Mouse (Mus musculus) layer of hippocampus, adult 18-20 months (tissue): ENCODE measurements around the gene Def6. TPM values are rescaled to one million over a fixed set of nuclear protein-coding genes. Genes with fewer than 3 reads are reported as not detected.

Experiments used
- DNase-seq, 2 experiments: peaks; one replicate each; pipeline ENCODE4 v3.0.0; 2022; ENCODE audit warnings: low spot score in 2 of 2
- long read RNA-seq: library from polyadenylated mRNA; stranded (forward); transcript quantifications from one replicate; pipeline ENCODE4 v2.0.0, GENCODE M21; 2021
- total RNA-seq, 2 experiments: library from RNA; stranded (reverse); gene quantifications; 2 replicates each; pipeline ENCODE4 v1.2.3; 2021

The Def6 gene
- 1 to 10 TPM; 2.0 to 2.9 TPM for total RNA-seq
- long read RNA-seq, partial matches to known transcripts = 0 of 4 reads
- long read RNA-seq, other reads (novel, unspliced or antisense) = 0 of 4 reads

- peak in 1 of 2 experiments; percentile 39 for DNase-seq
Measured at GRCm38 (mm10) chr17:28207591-28208313, at the start of gene Def6. TSS of gene Def6 (plus strand) at chr17:28207778.

GRCm38 (mm10) chr17:28160361-28160760 lies 47.2 kb upstream of the Def6 start:
- DNase-seq = no peak

DNA sequence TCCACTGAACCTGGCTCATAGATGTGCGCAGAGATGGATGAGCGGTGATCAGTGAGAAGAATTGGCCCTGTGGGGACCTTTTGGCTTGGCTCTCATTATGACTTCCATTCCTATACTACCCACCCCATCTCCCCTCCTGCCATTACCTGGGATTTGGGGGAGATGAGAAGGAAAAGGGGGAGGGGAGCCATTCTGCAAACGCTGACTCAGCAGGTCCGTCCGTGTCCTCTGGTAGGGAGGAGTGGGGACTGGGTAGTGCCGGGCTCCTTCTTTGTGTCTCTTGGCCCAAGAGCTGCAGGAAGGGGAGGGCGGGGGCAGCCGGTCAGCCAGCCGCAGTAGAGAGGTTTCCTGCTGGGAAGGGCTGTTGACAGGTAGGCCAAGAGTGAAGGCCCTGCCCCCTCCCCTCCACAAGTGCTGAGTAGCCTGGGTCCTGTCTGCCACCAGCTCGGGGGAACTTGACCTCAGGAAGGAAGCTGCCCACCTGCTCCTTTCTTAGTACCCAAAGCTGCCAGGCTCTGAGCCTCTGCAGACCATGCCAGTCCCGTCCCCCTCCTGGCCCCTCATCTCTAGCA lies 46.2 kb upstream of the Def6 start:
- DNase-seq = no peak

- DNase-seq = peak; percentile 67 to 78
Measured at GRCm38 (mm10) chr17:28163666-28164065, 43.9 kb upstream of the Def6 start.

DNA sequence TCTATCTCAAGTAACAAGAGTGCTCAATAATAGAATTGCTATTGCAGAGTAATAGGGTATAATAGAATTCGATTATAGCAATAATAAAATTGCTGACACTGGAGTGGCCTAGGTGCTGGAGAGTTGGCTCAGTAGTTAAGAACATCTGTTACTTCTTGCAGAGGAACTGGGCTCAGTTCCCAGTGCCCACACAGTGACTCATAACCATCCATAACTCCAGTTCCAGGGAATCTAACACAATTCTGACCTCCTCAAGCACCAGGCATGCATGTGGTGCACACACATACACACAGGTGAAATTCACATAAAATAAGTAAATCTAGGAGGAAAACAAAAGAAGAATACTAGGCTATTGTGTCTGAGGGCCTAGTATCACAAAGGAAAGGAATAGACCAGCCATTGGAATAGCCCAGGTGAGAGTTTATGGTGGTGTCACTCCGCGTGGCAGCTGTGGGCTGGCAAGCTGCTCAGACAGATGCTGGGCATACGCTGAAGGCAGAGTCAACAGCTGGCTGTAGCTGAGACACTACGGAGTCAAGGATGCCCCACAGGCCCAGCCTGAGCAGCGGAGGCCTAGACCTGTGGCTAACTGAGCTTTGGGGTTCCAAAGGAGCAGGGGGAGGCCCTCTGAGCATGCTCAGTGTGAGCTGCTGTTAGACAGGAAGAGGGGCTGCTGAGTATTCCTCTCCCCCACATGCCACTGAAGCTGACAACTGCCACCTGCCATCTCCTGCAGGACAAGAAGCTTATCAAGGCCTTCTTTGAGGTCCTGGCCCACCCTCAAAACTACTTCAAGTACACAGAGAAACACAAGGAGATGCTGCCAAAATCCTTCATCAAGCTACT lies 36.9 kb upstream of the Def6 start:
- peak in 1 of 2 experiments; percentile 68 for DNase-seq

DNA sequence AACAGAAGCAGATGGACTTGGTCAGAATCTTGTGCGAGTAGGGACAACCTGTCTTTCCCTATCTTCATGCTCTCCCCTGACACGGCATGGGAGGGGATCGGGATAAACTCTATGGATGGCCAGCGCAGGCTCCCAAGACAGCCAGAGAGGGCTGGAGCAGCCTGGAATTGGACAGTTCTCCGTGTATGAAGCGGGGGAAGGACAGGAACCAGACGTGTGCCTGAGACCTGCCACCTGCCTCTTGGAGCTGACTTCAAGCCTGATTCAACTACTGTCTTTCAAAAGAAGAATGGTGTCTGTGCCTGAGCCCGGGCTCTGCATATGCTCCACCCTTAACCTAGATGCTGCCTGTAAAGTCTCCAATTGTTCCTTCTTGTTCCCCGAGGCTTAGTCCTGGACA lies 34.9 kb upstream of the Def6 start:
- no peak for DNase-seq

- DNase-seq = peak; percentile 87 to 92
Measured at GRCm38 (mm10) chr17:28176775-28177539, 30.6 kb upstream of the Def6 start, which contains the start of gene Zfp523. TSS of gene Zfp523 (plus strand) at chr17:28177129.

DNA sequence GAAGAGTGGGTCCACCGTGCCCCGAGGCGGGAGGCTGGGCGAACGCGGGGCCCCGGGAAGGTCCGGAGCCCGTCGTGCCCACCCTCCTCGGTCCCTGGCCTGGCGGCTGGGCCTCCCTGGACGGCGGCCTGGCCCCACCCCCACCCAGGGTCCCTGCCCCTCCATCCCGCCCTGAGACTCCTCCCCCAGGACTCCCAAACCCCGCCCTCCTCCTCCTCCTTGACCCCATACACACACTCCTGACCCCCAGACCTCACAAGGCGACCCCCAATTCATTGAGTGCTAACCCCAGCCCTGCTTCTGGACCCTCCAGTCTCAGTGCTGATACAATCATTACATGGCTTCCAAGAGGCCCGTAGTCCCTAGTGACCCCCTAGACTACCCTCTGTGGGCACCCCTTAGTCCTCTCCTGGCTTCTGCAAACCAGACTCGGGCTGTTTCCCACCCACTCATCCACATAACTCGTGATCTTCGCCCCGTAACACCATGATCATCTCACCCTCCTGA lies 30.0 kb upstream of the Def6 start:
- no peak for DNase-seq

- no peak for DNase-seq
Measured at GRCm38 (mm10) chr17:28180331-28180730, 27.2 kb upstream of the Def6 start.

DNA sequence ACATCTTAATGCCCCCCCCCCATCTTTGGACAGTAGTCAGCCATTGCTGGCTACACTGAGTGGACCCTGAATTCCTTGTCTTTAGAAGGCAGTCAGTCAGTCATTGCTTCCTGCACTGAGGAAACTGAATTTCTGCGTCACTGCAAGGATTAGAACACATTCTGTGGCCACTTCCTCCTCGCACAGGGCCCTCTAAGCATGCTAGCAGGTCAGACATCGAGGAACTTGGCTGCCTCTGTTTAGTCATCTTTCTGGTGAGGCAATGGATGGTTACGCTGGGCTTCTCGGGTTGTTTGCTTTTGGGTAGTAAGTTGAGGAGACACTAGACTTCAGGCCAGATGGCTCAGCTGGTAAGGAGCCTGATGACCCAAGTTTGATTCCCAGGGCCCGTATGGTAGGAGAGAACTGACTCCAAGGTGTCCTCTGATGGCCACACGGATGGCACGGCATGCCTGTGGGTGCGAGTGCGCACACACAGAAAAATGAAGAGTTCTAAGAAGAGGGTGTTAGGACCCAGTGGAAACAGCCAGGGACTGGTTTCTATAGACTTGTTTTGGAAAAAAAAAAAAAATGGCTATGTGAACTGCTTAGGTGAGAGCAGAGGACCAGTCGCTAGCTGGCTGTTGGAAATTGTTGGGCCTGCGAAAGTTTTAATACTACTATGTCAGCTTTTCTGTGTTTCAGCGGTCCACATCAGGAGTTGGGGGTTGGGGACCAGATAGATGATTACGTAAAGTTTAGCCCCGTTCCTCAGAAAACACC lies 26.6 kb upstream of the Def6 start:
- DNase-seq = no peak

- no peak for DNase-seq
Measured at GRCm38 (mm10) chr17:28184971-28185638, 22.5 kb upstream of the Def6 start.

DNA sequence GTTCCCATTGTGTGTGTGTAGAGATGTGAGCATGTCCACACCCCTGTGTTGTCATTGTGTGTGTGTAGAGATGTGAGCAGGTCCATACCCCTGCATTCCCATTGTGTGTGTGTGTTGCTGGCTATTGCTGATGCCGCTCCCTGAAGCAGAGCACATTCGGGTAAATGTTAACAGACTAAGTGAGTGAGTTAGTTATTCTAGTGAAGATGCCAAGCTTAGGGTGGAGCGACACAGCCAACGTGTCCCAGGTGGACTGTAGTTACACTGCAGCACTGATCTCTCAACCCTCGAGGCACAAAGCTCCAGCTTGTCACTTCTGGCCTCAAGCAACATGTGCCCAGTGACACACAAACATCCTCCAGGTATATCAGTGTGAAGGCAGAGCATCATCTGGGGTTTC lies 19.3 kb upstream of the Def6 start:
- no peak for DNase-seq

GRCm38 (mm10) chr17:28192754-28193153 lies 14.8 kb upstream of the Def6 start:
- no peak for DNase-seq

- no peak for DNase-seq
Measured at GRCm38 (mm10) chr17:28193559-28193958, 14.0 kb upstream of the Def6 start.

- DNase-seq = no peak
Measured at GRCm38 (mm10) chr17:28195033-28195432, 12.5 kb upstream of the Def6 start.

- DNase-seq = no peak
Measured at GRCm38 (mm10) chr17:28197646-28198045, 9.9 kb upstream of the Def6 start.

DNA sequence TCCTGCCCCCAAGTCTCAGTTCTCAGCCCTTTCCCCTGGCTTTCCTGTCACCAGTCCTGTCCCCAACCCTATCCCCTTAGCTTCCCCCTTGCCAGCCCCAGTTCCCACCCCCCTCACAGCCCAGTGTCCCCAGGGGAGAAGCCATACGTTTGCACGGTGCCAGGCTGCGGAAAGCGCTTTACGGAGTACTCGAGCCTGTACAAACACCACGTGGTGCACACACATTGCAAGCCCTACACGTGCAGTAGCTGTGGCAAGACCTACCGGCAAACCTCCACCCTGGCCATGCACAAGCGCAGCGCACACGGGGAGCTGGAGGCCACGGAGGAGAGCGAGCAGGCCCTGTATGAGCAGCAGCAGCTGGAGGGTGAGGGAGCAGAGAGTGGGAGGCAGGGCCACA lies 5.6 kb upstream of the Def6 start:
- no peak for DNase-seq

- peak in 1 of 2 experiments; percentile 39 for DNase-seq
Measured at GRCm38 (mm10) chr17:28204052-28204720, 3.4 kb upstream of the Def6 start.

DNA sequence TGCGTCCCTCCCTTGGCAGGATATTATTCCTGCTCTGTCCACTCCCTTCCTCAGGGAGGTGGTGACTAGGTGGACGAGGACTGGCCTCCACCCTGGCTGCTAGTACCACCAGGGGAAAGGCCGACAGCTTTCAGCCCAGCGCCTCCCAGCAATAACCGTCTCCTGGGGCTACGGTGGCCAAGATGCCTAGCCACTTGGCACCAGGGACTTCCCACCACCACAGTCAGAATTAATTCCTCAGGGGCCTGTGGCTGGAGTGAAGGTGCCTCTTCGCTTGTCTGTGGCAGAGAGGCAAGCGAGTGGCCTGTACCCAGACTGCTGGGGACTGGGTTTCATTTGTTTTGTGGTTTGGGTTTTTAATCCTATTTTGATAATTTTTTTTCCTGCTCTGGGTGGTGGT lies 2.1 kb upstream of the Def6 start:
- no peak for DNase-seq
